Mouse (Mus musculus) embryonic facial prominence, embryonic 10.5 days (tissue): ENCODE data around the gene Fam71e1. TPM values are rescaled to one million over a fixed set of nuclear protein-coding genes. Genes with fewer than 3 reads are reported as not detected.

Experiments used
- DNase-seq: peaks from one replicate; pipeline ENCODE4 v3.0.0-alpha.2; 2017; ENCODE audit warnings: low spot score
- H3K27ac ChIP-seq: fragments of 300-500 bp; sonication (generic); replicated peaks from 2 replicates; pipeline ENCODE4 v1.5.1; 2016; ENCODE audit warnings: mild to moderate bottlenecking
- H3K27me3 ChIP-seq: fragments of 300-500 bp; sonication (generic); replicated peaks from 2 replicates; pipeline ENCODE4 v1.6.1; 2016; ENCODE audit warnings: low read depth, mild to moderate bottlenecking; ENCODE audit not compliant: poor library complexity, severe bottlenecking
- H3K36me3 ChIP-seq: fragments of 300-500 bp; sonication (generic); replicated peaks from 2 replicates; pipeline ENCODE4 v1.6.1; 2016; ENCODE audit warnings: mild to moderate bottlenecking, moderate library complexity
- H3K4me1 ChIP-seq: fragments of 300-500 bp; sonication (generic); 2 replicates; pipeline ENCODE4 v1.6.1; 2016
- H3K4me3 ChIP-seq: fragments of 300-500 bp; sonication (generic); 2 replicates; pipeline ENCODE4 v1.5.1; 2016; ENCODE audit warnings: mild to moderate bottlenecking, moderate library complexity
- H3K9me3 ChIP-seq: fragments of 300-500 bp; sonication (generic); 2 replicates; pipeline ENCODE4 v1.6.1; 2016; ENCODE audit warnings: mild to moderate bottlenecking
- WGBS: fragments of 180-500 bp; shearing (Covaris S2); methylation state at CpG from one replicate; pipeline ENCODE4 v1.1.7; 2016; 5-methylcytosine and 5-hydroxymethylcytosine counted together
- polyA plus RNA-seq: library from polyadenylated mRNA; unstranded; fragments of >200 nt; fragmentation: Nextera tagmentation; extraction: Ambion mirVana; gene quantifications from 2 replicates; pipeline ENCODE4 v1.2.1, GENCODE M21; 2016

Fam71e1 gene
- polyA plus RNA-seq, 1 experiment from 2014 or later = 14.4 TPM

DNA sequence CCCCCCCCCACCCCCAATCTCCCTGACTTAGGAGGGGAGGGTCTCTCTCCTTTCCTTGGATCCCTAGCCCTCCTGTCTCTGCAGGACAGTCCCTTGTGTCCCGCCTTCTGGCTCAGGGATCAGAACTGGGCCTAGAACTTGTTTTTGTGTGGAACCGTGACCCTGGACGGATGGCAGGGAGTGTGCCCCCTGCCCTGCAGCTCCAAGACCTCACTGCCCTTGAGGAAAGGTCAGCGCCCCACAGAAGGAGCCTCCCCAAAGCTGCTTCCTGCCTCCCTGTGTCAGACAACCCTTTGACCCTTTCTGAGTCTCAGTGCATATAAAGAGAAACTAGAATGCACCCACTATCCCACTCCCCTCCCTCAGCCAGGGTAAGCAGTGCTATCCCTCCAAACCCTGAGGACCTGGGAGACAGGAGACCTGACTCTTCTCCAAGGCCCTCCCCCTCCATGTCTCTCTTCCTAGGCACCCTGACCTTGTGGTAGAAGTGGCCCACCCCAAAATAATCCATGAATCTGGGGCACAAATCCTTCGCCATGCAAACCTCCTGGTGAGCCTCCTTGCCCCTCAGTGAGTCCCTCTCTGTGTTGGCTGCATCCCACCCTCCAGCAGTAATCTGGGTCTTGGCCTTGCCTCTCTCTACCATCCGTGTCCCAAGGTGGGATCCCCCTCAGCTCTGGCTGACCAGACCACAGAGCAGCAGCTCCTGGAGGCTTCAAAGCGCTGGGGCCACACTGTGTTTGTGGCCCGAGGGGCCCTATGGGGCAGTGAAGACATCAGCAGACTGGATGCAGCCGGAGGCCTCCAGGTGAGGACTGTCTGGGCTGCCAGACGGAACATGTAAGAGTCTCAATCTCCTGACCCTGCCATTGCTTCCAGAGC is 30.1 kb upstream of the Fam71e1 start:
- Histone ChIP-seq H3K36me3 (peaks cover 25% of the 10 kb centered on the region), H3K27ac (0 out of 2 replicates have a peak overlapping the region, but pooled peaks have one; percentile 90), H3K9me3 (no peaks in the 10 kb centered on the region), H3K4me1 (peaks cover 69% of the 10 kb centered on the region), H3K27me3 (peaks cover 49% of the 10 kb centered on the region), H3K4me3 (peak overlapping the region; percentile 80; the same call in 1 of the 2 replicates)
- no peak for DNase-seq
- WGBS = 79% methylated on average over 10 of the region's 10 CpGs

GRCm38 (mm10) chr7:44466888-44467311 is 29.5 kb upstream of the Fam71e1 start:
- Histone ChIP-seq H3K27me3 (peaks cover 43% of the 10 kb centered on the region), H3K27ac (peak overlapping the region; percentile 90; the same call in 1 of the 2 replicates), H3K4me3 (peak overlapping the region; percentile 80), H3K36me3 (peaks cover 18% of the 10 kb centered on the region), H3K4me1 (peaks cover 68% of the 10 kb centered on the region), H3K9me3 (no peaks in the 10 kb centered on the region)
- 85% methylated on average over 16 of the region's 16 CpGs for WGBS
- DNase-seq = no peak

DNA sequence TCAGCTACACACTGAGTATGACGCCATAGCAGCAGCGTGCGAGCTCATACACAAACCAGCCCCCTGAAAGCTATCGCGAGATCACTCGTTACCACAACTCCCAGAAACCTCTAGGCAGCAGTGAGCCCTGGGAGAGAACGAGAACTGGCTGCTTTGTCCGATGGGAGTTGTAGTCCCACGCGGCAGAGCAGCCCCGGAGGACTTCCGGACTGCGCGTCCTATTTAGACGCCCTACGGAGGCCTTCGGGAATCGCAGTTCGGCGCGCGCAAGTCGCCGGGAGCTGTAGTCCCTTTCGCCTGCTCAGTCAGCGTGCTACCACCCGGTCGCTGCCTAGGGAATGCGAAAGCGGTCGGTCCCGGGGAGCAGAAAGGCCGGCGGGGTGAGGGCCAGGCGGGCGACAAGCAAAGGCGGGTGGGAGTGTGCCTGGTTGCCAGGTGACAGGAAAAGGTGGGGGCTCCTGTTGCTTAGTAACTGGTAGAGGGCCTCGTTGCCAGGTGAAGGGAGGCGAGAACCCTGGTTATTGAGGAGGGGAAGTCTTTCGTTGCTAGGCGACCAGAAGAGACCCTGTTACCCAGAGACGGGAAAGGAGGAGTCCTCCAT is 28.5 kb upstream of the Fam71e1 start, which contains the start of gene Josd2:
Josd2 (plus strand) TSS at position 170 of the 601 bp plus-strand sequence.
- under 1% methylated on average over 42 of the region's 42 CpGs for WGBS
- Histone ChIP-seq H3K9me3 (no peaks in the 10 kb centered on the region), H3K27me3 (peaks cover 33% of the 10 kb centered on the region), H3K27ac (peak within 1 kb of the TSS; percentile 90), H3K4me3 (peak within 1 kb of the TSS; percentile 80), H3K36me3 (peaks cover 11% of the 10 kb centered on the region; the same call in 1 of the 2 replicates), H3K4me1 (peaks cover 69% of the 10 kb centered on the region)
- DNase-seq = peak; percentile 95

DNA sequence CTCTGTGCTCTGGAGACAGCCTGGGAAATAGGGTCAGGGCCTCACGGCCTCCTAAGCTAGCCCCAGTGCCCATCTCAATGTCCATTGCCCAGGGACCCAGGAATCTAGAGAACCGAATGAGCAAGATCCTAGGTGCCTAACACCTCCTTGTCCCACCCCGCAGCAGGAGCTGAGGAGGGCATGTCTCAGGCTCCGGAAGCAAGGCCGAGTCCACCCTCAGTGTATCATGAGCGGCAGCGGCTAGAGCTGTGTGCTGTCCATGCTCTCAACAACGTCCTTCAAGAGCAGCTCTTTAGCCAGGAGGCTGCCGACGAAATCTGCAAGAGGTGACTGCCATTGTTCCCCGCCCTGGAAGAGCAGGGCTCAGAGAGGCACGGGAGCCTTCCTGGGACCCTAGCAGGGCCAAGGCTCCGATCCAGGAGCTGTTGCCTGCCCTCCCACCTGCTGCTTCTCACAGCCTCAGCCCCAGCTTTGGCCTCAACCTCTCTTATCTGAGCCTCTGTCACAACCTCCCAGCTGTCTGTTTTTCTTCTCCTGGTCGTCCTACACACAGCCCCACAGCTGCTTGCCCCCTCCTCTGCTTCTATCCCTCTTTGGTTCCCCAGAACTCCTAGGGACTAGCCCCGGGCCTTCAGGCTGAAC is 27.6 kb upstream of the Fam71e1 start:
- Histone ChIP-seq H3K9me3 (no peaks in the 10 kb centered on the region), H3K27ac (peak overlapping the region; percentile 90), H3K4me3 (peak overlapping the region; percentile 80), H3K27me3 (peaks cover 32% of the 10 kb centered on the region), H3K36me3 (peaks cover 8% of the 10 kb centered on the region; the same call in 1 of the 2 replicates), H3K4me1 (peaks cover 77% of the 10 kb centered on the region)
- DNase-seq = no peak
- 67% methylated on average over 15 of the region's 15 CpGs for WGBS

GRCm38 (mm10) chr7:44469677-44470675 is 26.4 kb upstream of the Fam71e1 start:
- 93% methylated on average over 16 of the region's 16 CpGs for WGBS

GRCm38 (mm10) chr7:44470696-44471612 is 25.4 kb upstream of the Fam71e1 start:
- DNase-seq = no peak
- Histone ChIP-seq H3K4me3 (no peak overlapping the region), H3K4me1 (peaks cover 76% of the 10 kb centered on the region), H3K27me3 (peaks cover 32% of the 10 kb centered on the region), H3K27ac (peak overlapping the region; percentile 15; the same call in 1 of the 2 replicates), H3K9me3 (no peaks in the 10 kb centered on the region), H3K36me3 (peaks cover 3% of the 10 kb centered on the region; the same call in 1 of the 2 replicates)
- 85% methylated on average over 16 of the region's 16 CpGs for WGBS

More at GRCm38 (mm10) chr7:44469677-44470675, 26.4 kb upstream of the Fam71e1 start:
- Histone ChIP-seq H3K27me3 (peaks cover 32% of the 10 kb centered on the region), H3K27ac (peak overlapping the region; percentile 90), H3K36me3 (peaks cover 3% of the 10 kb centered on the region; the same call in 1 of the 2 replicates), H3K4me3 (peak overlapping the region; percentile 80; the same call in 1 of the 2 replicates), H3K9me3 (no peaks in the 10 kb centered on the region), H3K4me1 (peaks cover 77% of the 10 kb centered on the region)
- DNase-seq = no peak

GRCm38 (mm10) chr7:44471880-44472557 is 24.4 kb upstream of the Fam71e1 start:
- H3K27me3 ChIP-seq = peaks cover 40% of the 10 kb centered on the region
- H3K36me3 ChIP-seq = peaks cover 3% of the 10 kb centered on the region; the same call in 1 of the 2 replicates
- H3K9me3 ChIP-seq = no peaks in the 10 kb centered on the region
- 47% methylated on average over 6 of the region's 6 CpGs for WGBS
- H3K4me3 ChIP-seq = no peak overlapping the region
- peaks cover 68% of the 10 kb centered on the region for H3K4me1 ChIP-seq
- 0 out of 2 replicates have a peak overlapping the region, but pooled peaks have one; percentile 14 for H3K27ac ChIP-seq
- no peak for DNase-seq

- Histone ChIP-seq H3K4me1 (peaks cover 64% of the 10 kb centered on the region), H3K27ac (0 out of 2 replicates have a peak overlapping the region, but pooled peaks have one; percentile 58), H3K36me3 (peaks cover 3% of the 10 kb centered on the region; the same call in 1 of the 2 replicates), H3K9me3 (no peaks in the 10 kb centered on the region), H3K4me3 (no peak overlapping the region), H3K27me3 (peaks cover 45% of the 10 kb centered on the region)
- no peak for DNase-seq
- 9% methylated on average over 1 of the region's 1 CpGs for WGBS
Measured at GRCm38 (mm10) chr7:44472558-44472885, 23.9 kb upstream of the Fam71e1 start.

DNA sequence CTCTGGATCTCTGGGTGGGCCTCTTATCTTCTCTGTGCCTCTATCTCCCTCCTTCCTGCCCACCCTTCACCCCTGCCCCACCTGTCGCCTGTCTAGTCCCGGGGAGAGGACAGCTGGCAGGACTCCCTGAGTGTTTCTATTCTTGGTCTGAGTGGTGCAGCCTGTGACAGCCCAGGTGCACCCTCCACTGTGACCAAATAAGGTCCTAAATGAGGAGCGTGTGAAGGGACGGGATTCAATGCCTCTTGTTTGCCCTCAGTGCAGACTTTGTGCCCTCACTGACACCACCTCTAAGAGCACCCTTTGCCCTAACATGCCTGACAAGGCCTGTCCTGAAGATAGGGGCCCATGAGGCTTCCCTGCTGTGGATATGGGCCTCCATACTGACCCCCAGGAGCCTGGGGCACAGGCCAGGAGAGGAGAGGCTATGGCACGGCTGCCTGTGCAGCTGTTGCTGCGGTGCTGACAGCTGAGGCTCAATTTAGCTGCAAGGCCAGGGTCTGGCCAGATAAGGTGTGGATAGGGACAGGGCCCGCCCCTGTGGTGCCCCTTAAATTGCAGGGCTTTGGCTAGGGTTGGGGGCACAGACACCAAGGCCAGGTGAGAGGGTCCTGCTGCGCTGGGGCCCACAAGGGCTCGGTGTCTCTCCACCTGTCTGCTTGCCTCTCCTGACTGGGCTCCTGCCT is 23.3 kb upstream of the Fam71e1 start:
- WGBS = 65% methylated on average over 9 of the region's 9 CpGs
- Histone ChIP-seq H3K27me3 (peaks cover 51% of the 10 kb centered on the region), H3K4me3 (no peak overlapping the region), H3K9me3 (no peaks in the 10 kb centered on the region), H3K27ac (peak overlapping the region; percentile 58), H3K36me3 (peaks cover 3% of the 10 kb centered on the region; the same call in 1 of the 2 replicates), H3K4me1 (peaks cover 62% of the 10 kb centered on the region)
- no peak for DNase-seq

- peaks cover 49% of the 10 kb centered on the region for H3K4me1 ChIP-seq
- peak overlapping the region; percentile 73 for H3K27ac ChIP-seq
- 4% methylated on average over 4 of the region's 4 CpGs for WGBS
- peaks cover 64% of the 10 kb centered on the region for H3K27me3 ChIP-seq
- H3K4me3 ChIP-seq = no peak overlapping the region; the same call in 1 of the 2 replicates
- H3K36me3 ChIP-seq = peaks cover 3% of the 10 kb centered on the region; the same call in 1 of the 2 replicates
- DNase-seq = peak; percentile 55
- no peaks in the 10 kb centered on the region for H3K9me3 ChIP-seq
Measured at GRCm38 (mm10) chr7:44474419-44474818, 22.0 kb upstream of the Fam71e1 start.
